Mouse (Mus musculus) midbrain, embryonic 14.5 days (tissue): ENCODE results near the gene Actn2. TPM values are rescaled to one million over a fixed set of nuclear protein-coding genes. Genes with fewer than 3 reads are reported as not detected.

Experiments used
- ATAC-seq: fragments of 200-750 bp; cut with Nextera tagmentation; 2 replicates; pipeline ENCODE4 v1.8.0; 2017; ENCODE audit warnings: moderate number of reproducible peaks, moderate library complexity; ENCODE audit not compliant: low FRiP score, low TSS enrichment
- DNase-seq: peaks from one replicate; pipeline ENCODE4 v3.0.0-alpha.2; 2015
- H3K27ac ChIP-seq: fragments of 300-500 bp; sonication (generic); replicated peaks from 2 replicates; pipeline ENCODE4 v1.5.1; 2014; ENCODE audit warnings: mild to moderate bottlenecking, low read depth, low read length, moderate library complexity
- H3K27me3 ChIP-seq: fragments of 300-500 bp; sonication (generic); 2 replicates; pipeline ENCODE4 v1.6.1; 2014; ENCODE audit warnings: low read length, control low read depth, mixed read lengths; ENCODE audit not compliant: control insufficient read depth, insufficient read depth
- H3K36me3 ChIP-seq: fragments of 300-500 bp; sonication (generic); 2 replicates; pipeline ENCODE4 v1.6.1; 2014; ENCODE audit warnings: low read length, control low read depth; ENCODE audit not compliant: control insufficient read depth, insufficient read depth
- H3K4me1 ChIP-seq: fragments of 300-500 bp; sonication (generic); 2 replicates; pipeline ENCODE4 v1.6.1; 2014; ENCODE audit warnings: mild to moderate bottlenecking, antibody characterized with exemption, low read length, control low read depth; ENCODE audit not compliant: control insufficient read depth, insufficient read depth
- H3K4me2 ChIP-seq: fragments of 300-500 bp; sonication (generic); 2 replicates; pipeline ENCODE4 v1.6.1; 2014; ENCODE audit warnings: mild to moderate bottlenecking, low read length, moderate library complexity
- H3K4me3 ChIP-seq: fragments of 300-500 bp; sonication (generic); replicated peaks from 2 replicates; pipeline ENCODE4 v1.5.1; 2014; ENCODE audit warnings: low read depth, low read length
- H3K9ac ChIP-seq: fragments of 300-500 bp; sonication (generic); replicated peaks from 2 replicates; pipeline ENCODE4 v1.6.1; 2014; ENCODE audit warnings: mild to moderate bottlenecking, low read length, moderate library complexity
- H3K9me3 ChIP-seq: fragments of 300-500 bp; sonication (generic); 2 replicates; pipeline ENCODE4 v1.6.1; 2016; ENCODE audit warnings: low read length, control low read depth, mixed read lengths; ENCODE audit not compliant: control insufficient read depth
- WGBS: fragments of 180-500 bp; shearing (Covaris S2); extraction: QIAGEN DNeasy Blood & Tissue Kit; methylation state at CpG from one replicate; pipeline ENCODE4 v1.1.7; 2014; 5-methylcytosine and 5-hydroxymethylcytosine counted together
- polyA plus RNA-seq: library from polyadenylated mRNA; unstranded; fragments of >200 nt; fragmentation: Nextera tagmentation; extraction: Ambion mirVana; gene quantifications from 2 replicates; pipeline ENCODE4 v1.2.1, GENCODE M21; 2014

The Actn2 gene
- polyA plus RNA-seq, 1 experiment from 2014 or later: 1.7 TPM

DNA sequence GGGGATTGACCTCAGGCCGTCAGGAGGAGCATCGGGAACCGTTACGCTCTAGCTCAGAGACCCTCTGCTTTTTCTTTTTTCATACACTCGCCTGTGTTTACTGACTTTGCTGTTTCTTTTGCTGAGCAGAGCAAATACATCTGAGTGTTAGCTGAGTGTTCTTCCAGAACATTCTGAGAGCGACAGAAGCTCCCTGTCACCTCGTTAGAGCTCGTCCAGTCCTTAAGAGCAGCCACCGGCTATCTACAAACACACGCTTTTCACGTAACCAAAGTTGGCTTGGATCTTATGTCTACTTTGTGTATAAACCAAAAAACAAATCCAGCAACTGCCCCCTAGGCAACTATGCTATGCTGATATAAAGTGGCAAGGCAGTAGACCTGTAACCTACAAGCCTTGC is 56.0 kb downstream of the Actn2 start:
- WGBS: 94% methylated on average over 11 of the region's 11 CpGs
- H3K4me1 ChIP-seq: no peaks in the 10 kb centered on the region
- no peak overlapping the region for H3K4me3 ChIP-seq
- no peaks in the 10 kb centered on the region for H3K27me3 ChIP-seq
- no peak for DNase-seq
- no peak overlapping the region for H3K4me2 ChIP-seq
- no peaks in the 10 kb centered on the region for H3K9me3 ChIP-seq
- ATAC-seq: no peak
- H3K9ac ChIP-seq: no peak overlapping the region
- no peaks in the 10 kb centered on the region for H3K36me3 ChIP-seq
- H3K27ac ChIP-seq: no peak overlapping the region

DNA sequence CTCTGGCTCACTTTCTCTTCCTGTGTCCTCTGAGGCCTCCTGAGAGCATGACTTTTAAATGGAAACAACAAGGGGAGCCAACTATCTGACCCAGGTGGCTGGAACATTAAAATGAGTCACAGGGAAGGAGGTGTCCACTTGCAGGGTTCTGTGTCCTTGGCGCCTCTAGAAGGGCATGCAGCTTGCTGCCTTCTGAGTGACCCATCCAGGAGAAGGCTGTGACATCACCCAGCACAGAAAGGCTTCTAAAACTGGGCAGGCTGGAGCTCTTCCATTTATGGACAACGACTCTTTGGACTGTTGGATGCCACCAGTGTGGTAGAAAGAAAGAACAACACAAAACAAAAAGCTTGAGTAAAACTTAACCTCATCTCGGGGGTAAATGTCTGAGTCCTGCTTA is 56.7 kb downstream of the Actn2 start:
- Histone ChIP-seq H3K4me3 (no peak overlapping the region), H3K27ac (no peak overlapping the region), H3K9me3 (no peaks in the 10 kb centered on the region), H3K9ac (no peak overlapping the region), H3K4me2 (no peak overlapping the region), H3K27me3 (no peaks in the 10 kb centered on the region), H3K4me1 (no peaks in the 10 kb centered on the region), H3K36me3 (no peaks in the 10 kb centered on the region)
- 87% methylated on average over 3 of the region's 3 CpGs for WGBS
- ATAC-seq: no peak
- no peak for DNase-seq

DNA sequence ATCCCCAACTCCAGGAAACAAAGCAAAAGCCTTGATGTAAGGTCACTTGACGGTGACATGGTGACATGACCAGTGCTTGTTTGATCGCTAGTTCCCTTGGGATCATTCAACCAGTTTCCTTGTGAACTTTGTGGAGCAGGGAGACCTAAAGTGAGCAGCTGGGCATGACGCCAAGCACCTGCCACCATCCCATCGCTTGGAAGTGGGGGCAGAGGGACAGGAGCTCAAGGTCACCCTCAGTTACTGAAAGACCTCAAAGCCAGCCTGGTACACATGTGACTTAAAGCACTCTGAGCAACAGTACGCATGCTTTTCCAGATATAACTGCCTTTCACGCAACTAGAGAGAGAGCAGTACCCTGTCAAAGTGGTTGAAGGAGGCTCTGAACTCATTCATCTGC is 65.8 kb downstream of the Actn2 start:
- 78% methylated on average over 6 of the region's 6 CpGs for WGBS

DNA sequence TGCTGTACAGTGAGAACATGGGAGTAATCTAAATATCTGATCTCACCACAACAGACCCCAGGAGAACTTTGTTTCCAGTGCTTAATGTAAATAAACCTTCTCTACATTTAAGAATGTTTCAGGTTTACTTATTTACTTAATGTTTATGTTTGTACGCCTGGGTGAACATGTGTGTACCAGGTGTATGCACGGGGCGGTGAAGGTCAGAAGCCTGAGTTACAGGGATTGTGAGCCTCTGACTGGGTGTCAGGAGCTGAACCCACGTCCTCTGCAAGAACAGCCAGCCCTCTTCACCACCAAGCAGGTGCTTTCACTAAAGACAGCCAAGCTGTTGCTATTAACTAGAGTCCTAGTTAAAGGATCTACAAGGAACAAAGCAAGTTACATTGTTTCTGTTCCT is 66.3 kb downstream of the Actn2 start:
- Histone ChIP-seq H3K9me3 (no peaks in the 10 kb centered on the region), H3K9ac (no peak overlapping the region), H3K4me3 (no peak overlapping the region), H3K4me2 (no peak overlapping the region), H3K27ac (no peak overlapping the region), H3K4me1 (no peaks in the 10 kb centered on the region), H3K36me3 (no peaks in the 10 kb centered on the region), H3K27me3 (no peaks in the 10 kb centered on the region)
- no peak for ATAC-seq
- no peak for DNase-seq
- 80% methylated on average over 4 of the region's 4 CpGs for WGBS

More for the DNA sequence above, 65.8 kb downstream of the Actn2 start:
- DNase-seq (no peak), ATAC-seq (no peak)
- Histone ChIP-seq H3K4me3 (no peak overlapping the region), H3K36me3 (no peaks in the 10 kb centered on the region), H3K9ac (no peak overlapping the region), H3K4me1 (no peaks in the 10 kb centered on the region), H3K9me3 (no peaks in the 10 kb centered on the region), H3K4me2 (no peak overlapping the region), H3K27ac (no peak overlapping the region), H3K27me3 (no peaks in the 10 kb centered on the region)

DNA sequence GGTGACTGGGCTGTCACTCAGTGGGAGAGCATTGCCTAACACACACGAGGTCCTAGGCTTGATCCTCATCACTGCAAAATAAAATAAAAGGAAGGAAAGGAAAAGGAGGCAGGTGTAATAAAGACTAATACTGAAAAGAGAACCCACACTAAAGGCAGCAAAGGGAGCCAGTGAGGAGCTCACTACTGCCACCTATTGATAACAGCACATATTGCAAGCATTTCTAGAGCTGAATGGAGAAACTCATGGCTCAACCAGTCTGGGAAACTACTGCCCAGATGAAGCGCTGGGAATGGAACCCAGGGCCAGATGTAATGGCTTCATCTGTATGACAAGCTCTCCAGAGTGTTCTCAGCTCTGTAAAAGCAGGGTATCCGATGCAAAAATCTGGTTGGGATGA is 67.6 kb downstream of the Actn2 start:
- Histone ChIP-seq H3K4me1 (no peaks in the 10 kb centered on the region), H3K9me3 (no peaks in the 10 kb centered on the region), H3K36me3 (no peaks in the 10 kb centered on the region), H3K4me2 (no peak overlapping the region), H3K27ac (no peak overlapping the region), H3K27me3 (no peaks in the 10 kb centered on the region), H3K4me3 (no peak overlapping the region), H3K9ac (no peak overlapping the region)
- peak; percentile 64 for DNase-seq
- 57% methylated on average over 3 of the region's 3 CpGs for WGBS
- no peak for ATAC-seq

DNA sequence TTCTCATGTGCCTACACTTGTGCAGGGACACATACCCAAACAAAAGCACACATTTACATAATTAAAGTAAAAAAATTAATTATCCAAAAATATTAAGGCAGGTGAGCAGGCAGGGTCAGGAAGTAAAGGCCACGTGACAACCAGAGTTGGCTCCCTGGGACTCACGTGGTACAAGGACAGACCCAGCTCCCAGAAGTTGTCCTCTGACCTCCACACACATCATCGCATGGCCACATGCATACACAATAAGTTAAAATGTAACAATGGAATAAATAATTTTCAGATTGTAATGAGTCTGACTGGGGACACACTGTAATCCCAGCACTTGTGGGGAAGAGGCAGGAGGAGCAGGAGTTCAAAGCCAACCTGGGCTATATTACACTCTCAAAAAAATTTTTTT is 72.6 kb downstream of the Actn2 start:
- Histone ChIP-seq H3K4me2 (no peak overlapping the region), H3K27ac (no peak overlapping the region), H3K4me1 (no peaks in the 10 kb centered on the region), H3K9me3 (no peaks in the 10 kb centered on the region), H3K36me3 (no peaks in the 10 kb centered on the region), H3K27me3 (no peaks in the 10 kb centered on the region), H3K4me3 (no peak overlapping the region), H3K9ac (no peak overlapping the region)
- WGBS: 92% methylated on average over 3 of the region's 3 CpGs
- ATAC-seq (no peak), DNase-seq (no peak)

DNA sequence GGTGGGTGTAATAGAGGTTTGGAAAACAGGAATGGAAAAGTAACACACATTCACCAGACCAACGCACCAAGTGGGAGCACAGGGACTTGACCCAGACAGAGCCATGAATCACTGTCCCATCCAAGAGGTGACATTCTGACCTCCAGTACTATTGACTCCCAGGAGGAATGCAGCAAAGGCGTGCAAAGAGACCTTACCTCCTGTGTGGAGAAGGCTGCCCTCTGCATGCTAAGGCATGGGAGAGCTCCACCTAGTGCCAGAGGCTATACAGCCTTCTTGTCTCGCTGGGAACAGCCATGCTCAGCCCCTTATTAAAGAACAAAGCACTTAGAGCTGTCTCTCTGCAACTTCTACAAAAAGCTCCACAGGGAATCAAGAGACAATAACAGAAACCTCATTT is 73.5 kb downstream of the Actn2 start:
- Histone ChIP-seq H3K4me3 (no peak overlapping the region), H3K4me2 (no peak overlapping the region), H3K27me3 (no peaks in the 10 kb centered on the region), H3K36me3 (no peaks in the 10 kb centered on the region), H3K4me1 (no peaks in the 10 kb centered on the region), H3K27ac (no peak overlapping the region), H3K9ac (no peak overlapping the region), H3K9me3 (no peaks in the 10 kb centered on the region)
- 70% methylated on average over 3 of the region's 3 CpGs for WGBS
- DNase-seq: no peak
- no peak for ATAC-seq

DNA sequence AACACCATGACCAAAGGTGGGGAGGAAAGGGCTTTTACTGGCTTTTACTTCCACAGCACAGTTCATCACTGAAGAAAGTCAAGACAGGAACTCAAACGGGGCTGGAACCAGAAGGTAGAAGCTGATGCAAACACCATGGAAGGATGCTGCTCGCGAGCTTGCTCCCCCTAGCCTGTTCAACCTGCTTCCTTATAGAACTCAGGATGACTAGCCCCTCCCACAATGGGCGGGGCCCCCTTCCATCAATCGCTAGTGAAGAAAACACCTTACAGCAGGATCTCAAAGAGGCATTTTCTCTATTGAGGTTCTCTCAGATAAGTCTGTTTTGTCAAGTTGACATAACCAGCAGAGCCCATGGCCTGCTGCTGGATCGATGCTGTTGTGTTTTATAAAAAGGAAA is 76.6 kb downstream of the Actn2 start:
- 80% methylated on average over 6 of the region's 6 CpGs for WGBS
- Histone ChIP-seq H3K4me3 (no peak overlapping the region), H3K9me3 (peaks cover 3% of the 10 kb centered on the region; the same call in 1 of the 2 replicates), H3K36me3 (no peaks in the 10 kb centered on the region), H3K27me3 (no peaks in the 10 kb centered on the region), H3K9ac (no peak overlapping the region), H3K4me2 (no peak overlapping the region), H3K27ac (no peak overlapping the region), H3K4me1 (no peaks in the 10 kb centered on the region)
- no peak for ATAC-seq
- DNase-seq: no peak

DNA sequence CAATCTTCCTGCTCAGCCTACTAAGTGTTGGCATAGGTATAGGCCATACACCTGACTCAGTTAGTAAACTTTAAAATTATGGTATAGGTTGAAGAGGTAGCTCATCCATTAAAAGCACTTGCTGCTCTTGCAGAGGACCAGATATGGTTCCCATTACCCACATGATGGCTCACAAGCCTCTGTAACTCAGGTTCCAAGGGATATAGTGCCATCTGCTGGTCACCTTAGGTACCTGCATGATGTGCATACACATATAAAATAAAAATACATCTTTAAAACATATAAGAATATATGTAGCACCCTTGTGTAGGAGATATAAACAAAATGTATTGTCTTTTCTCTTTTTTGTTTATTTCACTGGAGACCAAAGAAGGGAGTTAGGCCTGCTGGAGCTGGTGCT is 79.1 kb downstream of the Actn2 start:
- no peak overlapping the region for H3K9ac ChIP-seq
- peaks cover 3% of the 10 kb centered on the region; the same call in 1 of the 2 replicates for H3K9me3 ChIP-seq
- H3K27me3 ChIP-seq: no peaks in the 10 kb centered on the region
- peaks cover 6% of the 10 kb centered on the region; the same call in 1 of the 2 replicates for H3K4me1 ChIP-seq
- no peak overlapping the region for H3K27ac ChIP-seq
- DNase-seq (no peak), ATAC-seq (no peak)
- H3K4me2 ChIP-seq: no peak overlapping the region
- H3K4me3 ChIP-seq: no peak overlapping the region
- no peaks in the 10 kb centered on the region for H3K36me3 ChIP-seq
